Mouse (Mus musculus): ENCODE measurements around the gene Ppp1r10.

Ppp1r10 gene

DNA sequence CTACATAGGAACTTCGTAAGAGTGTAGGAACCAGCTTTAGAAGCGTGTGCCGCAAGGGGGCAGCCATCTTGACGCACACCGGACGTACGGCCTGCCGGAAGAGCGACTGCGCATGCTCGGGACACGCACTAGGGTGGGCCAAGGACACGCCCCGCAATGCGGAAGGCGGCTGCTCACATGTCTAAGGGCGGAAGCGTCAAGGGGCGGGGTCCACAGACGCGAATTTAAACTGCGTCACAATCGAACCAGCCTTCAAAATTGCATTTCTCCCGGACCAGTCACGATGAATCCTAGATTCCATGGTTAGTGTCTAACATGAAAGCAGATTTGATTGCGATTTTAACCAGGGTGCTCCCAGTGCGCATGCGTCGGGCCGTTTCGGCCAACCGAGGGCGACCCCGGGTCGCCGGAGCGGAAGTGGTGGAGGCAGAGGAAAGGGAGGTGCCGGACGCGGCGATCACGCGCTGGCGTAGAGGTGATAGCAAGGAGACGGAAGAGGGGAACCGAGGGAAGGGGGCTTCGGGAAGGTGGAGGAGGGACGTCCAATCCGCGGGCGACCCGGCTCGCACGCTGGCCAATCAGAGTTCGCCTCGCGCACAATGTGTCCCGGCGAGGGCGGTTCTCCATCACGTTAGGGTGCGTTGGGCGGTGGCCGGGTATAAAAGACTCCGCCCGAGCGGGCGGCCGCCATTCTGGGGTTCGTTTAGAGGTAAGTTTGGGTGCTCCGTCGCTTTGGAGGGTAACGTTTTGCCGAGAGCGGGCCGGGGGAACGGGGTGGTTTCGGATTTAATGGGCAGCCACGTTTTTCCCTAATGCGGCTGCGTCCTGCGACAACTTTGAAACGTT, at the start of gene Ppp1r10, which contains the start of gene Mrps18b:
Ppp1r10 (plus strand) TSS at position 138 of the 846 bp plus-strand sequence.
Mrps18b (minus strand) TSS at position 93 of the 846 bp plus-strand sequence.
- DNase-seq (ENCODE audit: low spot score): peak; percentile 98

DNA sequence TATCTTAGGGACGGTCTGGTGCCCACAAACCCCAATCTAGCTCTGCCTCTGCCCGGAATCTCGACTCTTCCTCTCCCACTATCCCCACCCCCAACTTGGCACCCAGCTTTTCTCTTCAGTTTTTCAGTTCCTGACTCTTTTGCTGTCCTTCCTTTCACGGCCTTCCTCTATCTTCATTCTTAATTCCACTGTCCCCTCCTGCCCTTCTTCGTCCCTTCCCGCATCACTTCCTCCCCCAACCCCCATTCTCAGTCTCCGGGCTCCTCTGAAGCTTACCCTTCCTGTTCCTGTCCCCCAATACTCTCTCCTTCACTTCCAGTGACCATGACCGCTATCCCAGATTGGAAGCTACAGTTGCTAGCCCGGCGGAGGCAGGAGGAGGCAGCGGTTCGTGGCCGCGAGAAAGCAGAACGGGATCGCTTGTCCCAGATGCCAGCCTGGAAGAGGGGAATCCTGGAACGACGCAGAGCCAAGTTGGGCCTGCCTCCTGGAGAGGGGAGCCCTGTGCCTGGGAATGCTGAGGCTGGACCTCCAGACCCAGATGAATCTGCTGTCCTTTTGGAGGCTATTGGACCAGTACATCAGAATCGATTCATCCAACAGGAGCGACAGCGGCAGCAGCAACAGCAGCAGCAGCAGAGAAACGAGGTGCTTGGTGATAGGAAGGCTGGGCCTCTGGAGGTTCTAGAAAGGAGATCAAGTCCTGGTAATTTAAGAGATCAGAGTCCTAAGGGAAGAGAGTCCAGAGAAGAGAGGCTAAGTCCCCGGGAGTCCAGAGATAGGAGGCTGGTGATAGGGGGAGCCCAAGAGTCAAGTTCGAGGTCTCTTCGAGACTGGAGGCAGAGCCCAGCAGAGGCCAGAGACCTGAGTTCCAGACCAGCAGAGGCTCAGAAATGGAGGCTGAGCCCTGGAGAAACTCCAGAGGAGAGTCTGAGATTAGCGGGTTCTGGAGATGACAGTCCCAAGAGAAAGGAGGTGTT, 49.0 kb upstream of the Ppp1r10 start:
- DNase-seq (ENCODE audit: low spot score): peak; percentile 26

DNA sequence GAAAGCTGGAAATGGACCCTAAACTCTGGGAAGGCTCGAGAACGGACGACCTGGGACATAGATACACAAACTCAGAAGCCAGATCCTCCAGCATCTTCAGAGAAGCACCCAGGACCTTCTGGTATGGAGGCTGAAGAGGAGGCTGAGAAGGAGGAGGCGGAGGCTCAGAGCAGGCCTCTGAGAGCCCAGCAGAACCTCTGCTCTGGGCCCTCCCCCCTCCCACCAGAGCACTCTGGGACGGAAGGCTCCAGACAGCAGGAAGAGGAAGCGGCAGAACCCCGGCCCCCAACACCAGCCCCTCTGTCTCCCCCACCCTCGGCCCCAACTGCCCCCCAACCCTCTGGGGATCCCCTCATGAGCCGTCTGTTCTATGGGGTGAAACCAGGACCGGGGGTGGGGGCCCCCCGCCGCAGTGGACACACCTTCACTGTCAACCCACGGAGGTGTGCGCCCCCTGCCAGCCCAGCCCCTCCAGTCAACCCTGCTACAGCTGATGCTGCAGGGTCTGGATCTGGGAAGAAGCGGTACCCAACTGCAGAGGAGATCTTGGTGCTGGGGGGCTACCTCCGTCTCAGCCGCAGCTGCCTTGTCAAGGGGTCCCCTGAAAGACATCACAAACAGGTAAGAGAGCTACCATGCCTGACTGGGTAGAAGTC, 47.9 kb upstream of the Ppp1r10 start:
- DNase-seq (ENCODE audit: low spot score): no peak

DNA sequence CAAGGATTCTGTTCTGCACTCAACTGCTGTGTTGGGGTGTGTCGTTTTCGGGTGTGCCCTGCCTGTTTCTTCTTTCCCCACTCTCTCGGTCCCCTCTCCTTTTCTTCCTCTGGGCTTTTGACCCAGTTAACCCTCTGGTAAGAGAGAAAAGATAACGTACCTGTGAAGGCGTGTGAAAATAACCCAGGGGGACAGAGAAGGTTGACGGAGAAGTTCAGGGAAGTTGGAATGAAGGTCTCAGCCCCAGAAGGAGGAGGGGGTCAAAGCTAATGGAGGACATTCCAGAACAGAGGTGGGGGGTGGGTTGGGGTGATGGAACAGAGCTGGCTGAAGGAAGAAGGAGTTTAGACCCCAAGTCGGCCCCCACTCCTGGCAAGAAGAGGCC, 47.3 kb upstream of the Ppp1r10 start:
- no peak for DNase-seq (ENCODE audit: low spot score)

DNA sequence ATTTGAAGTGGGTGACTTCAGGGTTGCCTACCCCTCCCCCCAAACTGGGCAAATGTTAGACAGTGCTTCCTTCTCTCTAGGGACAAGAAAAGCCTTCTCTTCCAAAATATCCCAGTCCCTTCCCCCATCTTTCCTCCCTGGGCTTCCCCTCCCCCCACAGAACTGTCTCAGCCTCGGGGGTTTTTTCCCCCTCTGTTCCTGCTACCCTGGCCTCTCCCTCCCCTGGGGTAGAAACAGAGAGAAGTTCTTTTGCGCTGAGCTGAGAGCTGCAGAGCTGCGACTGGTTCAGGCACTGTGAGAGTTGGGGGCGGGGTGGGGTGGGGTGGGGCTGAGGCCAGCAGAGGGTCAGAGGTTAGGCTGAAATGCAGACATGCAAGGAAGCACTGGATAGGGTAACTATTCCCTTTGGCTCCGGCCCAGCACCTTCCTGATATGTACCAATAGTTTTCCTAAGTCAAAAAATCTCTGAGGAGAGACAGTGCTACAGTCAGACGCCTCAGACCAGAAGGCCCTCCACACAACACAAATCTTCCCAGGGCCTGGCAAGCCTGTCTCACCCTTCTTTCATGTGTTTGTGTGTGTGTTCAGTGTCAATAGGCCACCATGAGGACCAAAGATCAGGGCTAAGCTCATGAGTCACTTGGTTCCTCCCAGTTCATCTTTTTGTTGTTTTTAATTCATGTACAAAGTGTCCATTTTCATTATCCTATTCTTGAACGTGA, 46.7 kb upstream of the Ppp1r10 start:
- DNase-seq (ENCODE audit: low spot score): no peak

DNA sequence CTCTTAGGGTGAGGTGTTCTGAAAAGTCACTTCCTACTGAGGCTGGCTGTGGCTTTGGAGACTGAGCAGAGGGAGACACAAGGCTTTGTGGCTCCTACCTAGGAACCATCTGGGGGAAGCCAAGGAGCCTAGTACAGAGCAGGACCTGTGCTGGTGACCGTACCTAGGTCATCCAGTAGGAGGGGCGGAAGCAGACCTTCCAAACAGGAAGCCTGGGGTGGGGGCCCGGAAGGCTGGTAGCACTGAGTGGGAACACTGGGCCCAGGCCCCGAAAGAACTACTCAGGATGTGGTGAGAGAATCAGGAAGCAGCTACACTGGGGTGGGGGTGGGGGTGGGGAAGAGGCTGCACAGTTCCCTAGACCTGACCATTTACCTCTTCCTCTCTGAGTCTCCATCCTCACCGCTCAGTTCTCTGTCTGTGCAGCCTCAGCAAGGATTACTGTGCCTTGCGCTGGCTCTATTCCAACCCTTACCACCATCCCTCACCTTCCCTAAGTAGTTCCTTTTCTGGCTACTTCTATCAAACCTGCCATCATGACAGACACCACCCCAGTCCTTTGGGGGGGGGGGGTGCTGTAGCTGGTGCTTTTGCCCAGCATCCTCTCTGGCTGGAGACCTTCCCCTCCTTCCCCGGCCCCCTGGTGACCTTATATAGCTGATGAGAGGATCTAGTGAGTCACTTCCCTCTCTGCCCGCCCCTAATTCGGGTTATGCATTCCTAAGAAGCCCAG, 45.9 kb upstream of the Ppp1r10 start:
- peak; percentile 33 for DNase-seq (ENCODE audit: low spot score)

DNA sequence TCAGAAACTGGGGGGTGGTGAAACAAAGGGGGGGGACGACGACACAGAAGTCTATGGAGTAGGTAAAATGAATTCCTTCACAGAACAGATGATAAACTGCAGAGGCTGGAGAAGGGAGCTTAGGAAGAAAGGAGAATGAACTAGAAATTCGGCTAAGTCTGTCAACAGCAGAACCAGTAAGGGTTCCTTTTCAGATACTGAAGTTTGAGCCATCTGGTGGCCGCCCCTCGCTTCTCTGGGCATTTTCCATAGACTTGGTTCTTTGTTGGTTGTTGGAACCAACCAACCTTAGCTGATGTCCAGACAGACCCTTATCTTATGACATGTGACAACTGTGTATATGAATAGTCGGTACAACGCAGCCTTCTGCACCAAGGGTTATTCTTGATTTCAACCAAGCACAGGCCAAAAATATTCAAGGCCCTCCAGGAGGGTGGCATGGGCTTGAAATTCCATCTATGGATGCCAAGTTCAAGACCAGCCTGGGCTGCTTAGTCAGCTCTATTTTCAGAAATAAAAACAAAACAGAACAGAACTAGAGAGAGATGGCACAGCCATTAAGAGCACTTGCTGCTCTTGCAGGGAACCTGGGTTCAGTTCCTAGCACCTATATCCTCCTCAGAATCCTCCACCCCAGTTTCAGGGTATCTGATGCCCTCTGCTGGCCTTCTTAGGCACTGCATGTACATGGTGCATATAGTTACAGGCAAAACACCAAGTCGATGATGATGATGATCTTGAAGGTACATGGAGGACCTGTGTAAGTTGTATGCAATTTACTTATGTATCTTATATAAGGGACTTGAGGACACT, 45.1 kb upstream of the Ppp1r10 start:
- DNase-seq (ENCODE audit: low spot score): peak; percentile 29

DNA sequence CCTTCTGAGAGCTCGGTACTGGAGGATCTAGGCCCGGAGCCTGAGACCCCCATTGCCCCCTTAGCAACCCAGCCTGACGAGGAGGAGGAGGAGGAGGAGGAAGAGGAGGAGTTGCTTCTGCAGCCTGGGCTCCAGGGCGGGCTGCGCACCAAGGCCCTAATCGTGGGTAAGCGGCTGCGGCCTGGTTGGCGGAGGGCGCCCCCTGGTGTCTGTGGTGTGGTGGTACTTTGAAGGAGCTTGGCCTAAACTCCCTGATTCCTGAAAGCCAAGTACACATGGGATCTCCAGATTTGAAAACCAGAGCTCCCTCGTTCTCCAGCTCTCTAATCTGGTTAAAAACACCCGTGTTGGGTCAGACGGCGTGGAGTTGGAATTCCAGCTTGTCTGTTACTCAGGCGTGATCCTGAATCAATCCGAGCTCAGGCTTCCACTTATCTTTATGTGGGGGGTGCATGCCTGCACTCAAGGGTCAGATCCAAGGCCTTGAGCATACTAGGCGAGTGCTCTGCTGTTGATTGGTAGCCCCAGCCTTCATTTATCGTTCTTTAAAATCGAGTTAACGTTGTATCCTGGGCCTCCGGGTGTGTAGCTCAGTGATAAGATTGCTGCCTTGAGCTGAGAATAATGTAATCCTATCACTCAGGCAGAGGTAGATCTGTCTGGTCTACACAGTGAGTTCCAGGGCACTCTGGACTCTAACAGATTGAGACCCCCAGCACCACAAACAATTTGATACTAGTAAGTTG, 42.3 kb upstream of the Ppp1r10 start:
- DNase-seq (ENCODE audit: low spot score): peak; percentile 77

DNA sequence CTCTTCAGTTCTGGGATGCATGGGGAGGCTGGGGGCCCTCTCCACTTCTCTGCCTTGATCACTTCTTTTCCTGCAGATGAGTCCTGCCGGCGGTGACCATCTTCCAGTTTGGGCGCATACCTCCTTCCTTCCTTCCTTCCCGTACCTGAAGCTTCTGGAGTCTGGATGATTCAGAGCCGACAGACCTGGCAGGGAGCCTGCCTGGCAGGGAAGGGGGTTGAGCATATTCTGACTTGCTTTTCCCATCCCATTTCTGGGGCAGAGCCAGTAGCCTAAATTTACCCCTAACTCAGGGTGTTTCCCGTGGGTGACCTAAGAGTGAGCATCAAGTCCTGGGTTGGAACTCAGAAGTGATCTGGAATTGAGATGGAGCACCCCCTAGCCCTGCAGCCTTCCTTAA, 41.5 kb upstream of the Ppp1r10 start:
- DNase-seq (ENCODE audit: low spot score): no peak

DNA sequence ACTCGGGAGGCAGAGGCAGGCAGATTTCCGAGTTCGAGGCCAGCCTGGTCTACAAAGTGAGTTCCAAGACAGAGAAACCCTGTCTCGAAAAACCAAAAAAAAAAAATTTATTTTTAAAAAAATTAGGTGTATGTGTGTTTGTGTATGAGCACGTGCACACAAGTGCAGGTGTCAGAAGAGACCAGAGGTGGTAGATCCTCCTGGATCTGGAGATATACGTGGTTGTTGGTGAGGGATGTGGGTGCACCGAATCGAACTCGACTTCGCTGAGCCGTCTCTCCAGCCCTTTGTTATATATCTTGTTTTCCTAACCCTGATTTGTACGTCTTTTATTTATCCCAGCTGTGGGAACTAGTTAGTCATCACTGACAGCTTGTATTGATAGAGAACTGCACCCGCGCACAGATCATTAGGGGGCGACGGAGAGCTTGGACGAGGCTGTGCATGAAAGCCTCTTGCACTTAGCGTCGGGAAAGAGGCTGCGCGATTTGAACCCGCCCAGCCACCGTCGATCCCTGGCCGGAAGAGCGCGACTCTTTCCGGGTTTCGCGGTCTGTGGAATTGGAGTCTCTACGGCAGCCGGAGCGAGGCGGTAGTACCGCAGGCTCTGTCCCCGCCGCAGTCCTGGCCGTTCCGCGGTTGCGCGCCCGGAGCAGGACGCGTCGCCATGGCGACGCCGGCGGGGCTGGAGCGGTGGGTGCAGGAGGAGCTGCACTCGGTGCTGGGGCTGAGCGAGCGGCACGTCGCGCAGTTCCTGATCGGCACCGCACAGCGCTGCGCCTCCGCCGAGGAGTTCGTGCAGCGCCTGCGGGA, 36.8 kb upstream of the Ppp1r10 start, which contains the start of gene Dhx16:
Dhx16 (plus strand) TSS at position 575 of the 813 bp plus-strand sequence.
- peak; percentile 82 for DNase-seq (ENCODE audit: low spot score)

DNA sequence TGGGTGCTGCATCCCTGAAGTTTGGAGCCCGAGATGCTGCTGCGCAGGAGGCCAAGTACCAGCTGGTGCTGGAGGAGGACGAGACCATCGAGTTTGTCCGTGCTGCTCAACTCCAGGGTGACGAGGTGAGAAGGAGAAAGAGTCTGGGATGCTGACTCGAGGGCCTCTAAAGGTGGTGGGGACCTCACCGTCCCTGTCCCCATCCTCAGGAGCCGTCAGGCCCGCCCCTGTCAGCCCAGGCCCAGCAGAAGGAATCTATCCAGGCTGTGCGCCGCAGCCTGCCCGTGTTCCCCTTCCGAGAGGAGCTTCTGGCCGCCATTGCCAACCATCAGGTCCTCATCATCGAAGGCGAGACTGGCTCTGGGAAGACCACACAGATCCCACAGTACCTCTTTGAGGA, 33.3 kb upstream of the Ppp1r10 start:
- no peak for DNase-seq (ENCODE audit: low spot score)

DNA sequence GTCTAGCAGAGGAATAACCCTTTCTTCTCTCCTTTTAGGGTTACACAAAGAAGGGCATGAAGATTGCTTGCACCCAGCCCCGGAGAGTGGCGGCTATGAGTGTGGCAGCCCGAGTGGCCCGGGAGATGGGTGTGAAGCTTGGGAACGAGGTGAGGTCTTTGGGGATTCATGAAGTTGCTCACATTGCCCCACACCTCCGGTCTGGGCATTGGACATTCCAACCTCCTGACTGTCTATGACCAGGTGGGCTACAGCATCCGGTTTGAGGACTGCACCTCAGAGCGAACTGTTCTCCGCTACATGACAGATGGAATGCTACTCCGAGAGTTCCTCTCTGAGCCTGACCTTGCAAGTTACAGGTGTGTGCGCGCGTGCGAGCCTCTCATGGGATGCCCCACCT, 32.5 kb upstream of the Ppp1r10 start:
- DNase-seq (ENCODE audit: low spot score): no peak

DNA sequence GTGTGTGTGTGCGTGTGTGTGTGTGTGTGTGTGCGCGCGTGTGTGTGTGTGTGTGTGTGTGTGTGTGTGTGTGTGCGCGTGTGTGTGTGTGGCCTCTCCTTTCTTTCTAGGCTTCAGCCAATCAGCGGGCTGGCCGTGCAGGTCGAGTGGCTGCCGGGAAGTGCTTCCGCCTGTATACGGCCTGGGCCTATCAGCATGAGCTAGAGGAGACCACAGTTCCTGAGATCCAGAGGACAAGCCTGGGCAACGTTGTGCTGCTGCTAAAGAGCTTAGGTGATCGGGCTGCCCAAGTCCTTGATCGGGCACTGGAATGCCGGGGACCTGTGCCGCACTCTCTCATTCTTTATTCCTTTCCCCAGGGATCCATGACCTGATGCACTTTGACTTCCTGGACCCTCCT, 28.5 kb upstream of the Ppp1r10 start:
- no peak for DNase-seq (ENCODE audit: low spot score)

DNA sequence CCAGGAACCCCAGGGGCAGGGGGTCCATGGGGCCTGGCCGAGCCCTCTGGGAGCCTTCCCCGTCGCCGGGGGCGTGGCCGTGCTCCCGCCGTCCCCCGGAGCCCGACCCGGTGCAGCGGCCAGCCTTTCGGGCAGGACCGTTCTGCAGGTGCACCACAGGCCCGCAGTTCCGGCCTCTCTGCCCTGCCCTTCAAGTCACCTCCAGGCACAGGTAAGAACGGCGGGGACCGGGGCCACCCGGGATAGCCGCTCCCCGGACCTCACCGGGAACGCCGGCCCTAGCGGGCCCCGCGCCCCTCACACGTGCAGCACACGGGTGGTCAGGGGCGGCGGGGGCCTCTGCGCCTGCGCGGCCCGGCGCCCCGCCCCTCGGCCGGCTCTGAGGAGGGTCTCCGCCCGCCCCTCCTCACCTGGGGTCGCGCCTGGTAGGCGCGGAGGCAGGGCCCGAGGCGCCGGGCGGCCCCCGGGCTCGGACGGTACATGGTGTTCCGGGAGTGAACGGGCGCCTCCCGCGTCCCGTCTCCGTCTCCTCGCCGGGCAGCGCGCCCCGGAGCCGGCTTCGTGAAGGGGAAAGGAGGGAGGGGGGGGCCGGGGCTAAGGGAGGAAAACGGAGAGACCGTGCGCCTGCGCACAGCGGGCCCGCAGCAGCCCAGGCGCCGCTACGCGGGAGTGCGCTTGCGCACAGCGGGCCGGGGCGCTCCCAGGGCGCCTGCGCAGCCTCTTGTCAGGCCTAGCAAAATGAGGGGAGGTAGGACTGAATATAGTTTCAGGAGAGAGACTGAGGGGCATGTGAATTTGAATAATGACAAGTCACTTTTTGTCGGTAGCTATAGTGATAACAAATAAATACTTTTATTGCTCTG, 19.2 kb upstream of the Ppp1r10 start, which contains the start of gene 2310061I04Rik:
2310061I04Rik (minus strand) TSS at position 651 of the 863 bp plus-strand sequence.
- peak; percentile 84 for DNase-seq (ENCODE audit: low spot score)

DNA sequence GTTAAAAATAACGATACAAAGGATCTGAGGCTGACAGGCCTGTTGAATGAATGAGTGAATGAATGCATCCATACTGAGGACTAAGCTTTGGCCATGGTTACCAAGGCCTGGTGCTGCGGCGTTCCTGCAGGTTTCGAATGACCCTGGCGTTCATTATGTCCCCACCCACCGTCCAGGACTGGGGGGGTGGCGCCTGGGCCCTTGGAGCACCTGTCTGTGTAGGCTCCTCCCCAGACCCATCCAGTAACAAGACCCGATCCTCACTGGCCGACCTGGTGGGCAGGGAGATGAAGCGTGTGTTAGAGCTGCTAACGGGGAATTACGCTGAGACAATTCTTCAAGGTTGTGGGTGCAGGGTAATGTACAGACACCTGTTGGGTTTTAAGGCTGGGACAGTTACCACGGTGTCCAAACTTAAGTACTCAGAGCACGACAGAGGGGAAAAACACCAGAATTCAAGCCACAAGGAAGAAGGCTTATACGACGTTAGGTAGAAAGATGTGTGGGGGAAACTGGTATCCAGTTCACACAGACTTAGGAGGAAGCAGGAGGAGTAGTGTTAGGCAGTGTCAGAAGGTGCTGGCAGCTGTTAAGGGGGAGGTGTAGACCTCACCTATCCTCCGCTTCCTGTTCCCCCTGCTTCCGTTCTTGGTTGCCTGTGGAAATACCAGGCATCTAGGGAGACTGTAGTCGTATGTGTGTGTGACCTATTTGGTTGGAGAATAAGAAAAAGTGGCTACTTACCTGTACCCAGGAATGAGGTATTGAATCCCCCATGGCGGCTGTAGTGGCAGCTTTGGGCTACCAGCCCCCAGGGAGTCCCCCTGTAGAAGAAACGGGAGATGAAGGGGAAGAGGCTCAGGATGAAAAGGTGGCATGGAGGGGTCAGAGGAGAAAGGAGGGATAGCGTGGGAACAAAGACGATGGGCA, 18.3 kb upstream of the Ppp1r10 start:
- DNase-seq (ENCODE audit: low spot score): no peak

DNA sequence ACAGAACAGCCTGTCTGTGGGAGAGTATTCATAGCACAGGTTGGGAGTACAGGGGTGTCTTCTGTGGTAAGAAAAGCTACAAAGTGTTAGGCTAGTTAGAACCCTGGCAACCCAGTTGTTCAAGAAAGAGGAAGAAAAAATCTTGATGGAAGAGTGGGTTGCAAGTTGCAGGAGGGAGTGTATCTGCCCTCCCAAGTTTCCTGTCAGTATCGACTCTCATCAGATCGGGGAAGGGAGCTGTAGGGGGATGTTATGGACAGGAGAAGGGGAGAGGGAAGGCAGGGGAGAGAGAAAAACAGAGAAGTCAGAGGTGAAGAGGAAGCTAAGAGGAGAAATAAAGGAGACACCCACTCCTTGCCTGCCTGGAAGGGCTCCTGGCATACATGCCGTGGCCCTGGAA, 15.6 kb upstream of the Ppp1r10 start:
- DNase-seq (ENCODE audit: low spot score): no peak

All from spleen, adult 12 weeks (tissue).